Mouse (Mus musculus) heart, postnatal 4 days (tissue): Measurements from ENCODE around the gene Cpa4. TPM values are rescaled to one million over a fixed set of nuclear protein-coding genes. Genes with fewer than 3 reads are reported as not detected.

Source experiments
- DNase-seq: peaks from one replicate; pipeline ENCODE4 v3.0.0; 2021
- total RNA-seq, 2 experiments: library from RNA; stranded (reverse); gene quantifications; 2 replicates each; pipeline ENCODE4 v1.2.3; 2021

The Cpa4 gene
- total RNA-seq, 2 experiments from 2014 or later = 0.16 to 0.19 TPM

GRCm38 (mm10) chr6:30628152-30628551 is 60.0 kb downstream of the Cpa4 start:
- DNase-seq = no peak

GRCm38 (mm10) chr6:30629989-30630388 is 61.8 kb downstream of the Cpa4 start:
- DNase-seq = no peak

- DNase-seq = no peak
Observed at GRCm38 (mm10) chr6:30635361-30635862, 67.2 kb downstream of the Cpa4 start.

GRCm38 (mm10) chr6:30636186-30636842 is 68.1 kb downstream of the Cpa4 start:
- DNase-seq = no peak

- no peak for DNase-seq
Observed at GRCm38 (mm10) chr6:30638674-30639268, 70.6 kb downstream of the Cpa4 start, which contains the start of gene Cpa1. TSS of gene Cpa1 (plus strand) at chr6:30639218.

Other genes with a start within 250 kb of the Cpa4 start
- 10 to 100 TPM; 22.9 to 24.5 TPM for gene Zc3hc1, start 177.3 kb upstream of the Cpa4 start, total RNA-seq
- 10 to 100 TPM; 74.4 to 75.9 TPM for gene Klhdc10, start 166.5 kb upstream of the Cpa4 start, total RNA-seq
- 10 to 100 TPM; 18.0 to 20.2 TPM for gene Tmem209, start 58.6 kb upstream of the Cpa4 start, total RNA-seq
- under 1 TPM in 1 of 2 experiments, not detected in 1; 0.52 TPM for gene Ssmem1, start 58.5 kb upstream of the Cpa4 start, total RNA-seq
- gene Cpa2, start 26.8 kb upstream of the Cpa4 start, total RNA-seq = 1 to 10 TPM; 1.2 to 1.4 TPM
- gene Cpa5, start 42.6 kb downstream of the Cpa4 start, total RNA-seq = under 1 TPM; 0.20 to 0.38 TPM
- gene Cpa1, start 70.8 kb downstream of the Cpa4 start, total RNA-seq = 1 to 10 TPM; 3.4 to 3.7 TPM
- 1 to 10 TPM; 4.2 to 8.0 TPM for gene Cep41, start 125.4 kb downstream of the Cpa4 start, total RNA-seq
- gene Mest, start 155.2 kb downstream of the Cpa4 start, total RNA-seq = 100 to 1,000 TPM; 504 to 641 TPM